Mouse (Mus musculus): ENCODE results near the gene Bag6. TPM values are rescaled to one million over a fixed set of nuclear protein-coding genes. Genes with fewer than 3 reads are reported as not detected.

Gene Bag6
- polyA plus RNA-seq, 1 experiment from 2014 or later: 77.6 TPM

DNA sequence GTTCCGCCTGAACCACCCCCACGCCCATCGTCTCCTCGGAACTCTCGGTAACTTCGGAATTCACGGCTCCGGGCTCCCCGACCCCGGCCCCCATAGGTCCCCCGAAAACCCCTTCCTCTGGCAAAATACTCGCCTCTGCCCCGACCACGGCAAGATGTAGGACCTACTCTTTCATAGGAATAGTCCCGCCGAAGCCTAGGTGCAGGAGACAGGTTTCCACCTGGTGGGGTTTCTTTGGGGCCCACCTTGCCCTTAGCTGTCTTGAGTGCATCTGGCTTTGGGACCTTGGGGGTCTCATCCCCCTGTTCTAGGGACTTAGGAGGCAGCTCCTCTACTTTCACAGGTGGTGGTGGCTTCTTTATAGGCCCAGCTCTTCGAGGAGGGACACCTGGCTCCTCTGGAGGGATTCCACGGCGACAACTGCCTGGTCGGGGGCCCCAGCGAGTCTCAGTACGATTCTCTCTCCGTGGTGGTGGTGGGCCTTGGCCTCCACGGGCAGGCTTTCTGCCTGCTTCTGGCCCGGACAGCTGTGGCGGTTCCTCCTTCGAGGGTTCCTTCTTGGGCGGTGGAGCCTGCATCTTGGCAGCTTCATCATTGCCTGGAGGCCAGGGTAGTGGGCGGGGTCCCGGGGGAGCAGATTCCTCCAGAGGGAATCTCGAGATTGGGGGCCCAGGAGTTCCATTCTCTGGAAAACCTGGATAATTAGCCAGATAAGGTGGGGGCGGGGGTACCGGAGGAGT, 21.7 kb downstream of the Bag6 start:
- H3K4me3 ChIP-seq: no peak overlapping the region; the same call in 1 of the 2 replicates
- WGBS: 92% methylated on average over 33 of the region's 33 CpGs
- no peak for DNase-seq (ENCODE audit: low spot score)

DNA sequence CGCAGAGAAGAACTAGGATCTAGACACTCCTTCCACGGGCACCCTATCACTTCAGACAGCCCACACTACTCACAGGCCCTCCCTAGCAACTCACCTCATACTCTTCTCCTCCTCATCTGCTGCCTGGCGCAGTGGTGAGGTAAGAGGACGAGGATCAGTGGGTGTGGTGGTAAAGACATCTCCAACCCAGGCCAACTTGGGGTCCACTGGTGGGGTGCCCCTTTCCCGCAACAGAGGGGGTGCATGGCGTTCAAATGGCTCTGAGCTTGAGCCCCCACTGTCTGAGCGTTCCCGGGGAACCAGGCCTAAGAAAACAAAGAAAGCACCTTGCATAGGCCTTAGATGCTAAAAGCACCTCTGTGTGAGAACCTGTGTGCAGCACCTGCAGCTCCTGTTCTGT, 22.3 kb downstream of the Bag6 start:
- Histone ChIP-seq H3K4me1 (replicated peaks) (peaks cover 8% of the 10 kb centered on the region), H3K36me3 (peaks cover 100% of the 10 kb centered on the region), H3K27ac (no peak overlapping the region), H3K4me3 (no peak overlapping the region), H3K9me3 (no peaks in the 10 kb centered on the region), H3K27me3 (ENCODE audit: insufficient read depth, poor library complexity, severe bottlenecking) (no peaks in the 10 kb centered on the region)
- 94% methylated on average over 8 of the region's 8 CpGs for WGBS
- DNase-seq (ENCODE audit: low spot score): no peak

More for the DNA sequence above, 21.7 kb downstream of the Bag6 start:
- peaks cover 100% of the 10 kb centered on the region for H3K36me3 ChIP-seq
- H3K27me3 ChIP-seq (ENCODE audit: insufficient read depth, poor library complexity, severe bottlenecking): no peaks in the 10 kb centered on the region
- no peak overlapping the region for H3K27ac ChIP-seq
- H3K4me1 ChIP-seq (replicated peaks): peaks cover 1% of the 10 kb centered on the region; the same call in 1 of the 2 replicates
- H3K9me3 ChIP-seq: no peaks in the 10 kb centered on the region

DNA sequence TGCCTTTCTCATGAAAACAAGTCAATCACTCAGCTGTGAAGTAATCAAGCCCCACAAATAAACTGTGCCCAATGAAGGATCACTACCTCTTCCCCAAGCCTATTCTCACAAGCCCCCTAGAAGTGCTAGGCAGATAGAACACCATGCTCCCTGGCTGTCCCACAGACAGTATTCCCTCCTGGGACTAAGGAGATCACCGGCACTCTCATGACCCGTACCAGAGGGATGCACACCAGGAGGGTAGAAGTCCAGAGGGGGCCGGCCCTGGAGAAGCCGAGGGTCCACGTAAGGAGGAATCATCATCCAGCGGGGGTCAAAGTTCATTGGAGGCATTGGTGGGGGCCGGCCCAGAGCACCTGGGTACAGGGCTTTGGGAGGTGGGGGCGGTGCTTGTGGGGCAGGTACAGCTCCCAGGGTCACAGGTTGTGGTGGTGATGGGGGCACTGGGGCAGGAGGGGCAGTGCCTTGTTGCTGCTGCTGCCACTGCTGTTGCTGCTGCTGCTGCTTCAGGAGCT, 22.7 kb downstream of the Bag6 start:
- peak overlapping the region; percentile 1; the same call in 1 of the 2 replicates for H3K4me3 ChIP-seq

DNA sequence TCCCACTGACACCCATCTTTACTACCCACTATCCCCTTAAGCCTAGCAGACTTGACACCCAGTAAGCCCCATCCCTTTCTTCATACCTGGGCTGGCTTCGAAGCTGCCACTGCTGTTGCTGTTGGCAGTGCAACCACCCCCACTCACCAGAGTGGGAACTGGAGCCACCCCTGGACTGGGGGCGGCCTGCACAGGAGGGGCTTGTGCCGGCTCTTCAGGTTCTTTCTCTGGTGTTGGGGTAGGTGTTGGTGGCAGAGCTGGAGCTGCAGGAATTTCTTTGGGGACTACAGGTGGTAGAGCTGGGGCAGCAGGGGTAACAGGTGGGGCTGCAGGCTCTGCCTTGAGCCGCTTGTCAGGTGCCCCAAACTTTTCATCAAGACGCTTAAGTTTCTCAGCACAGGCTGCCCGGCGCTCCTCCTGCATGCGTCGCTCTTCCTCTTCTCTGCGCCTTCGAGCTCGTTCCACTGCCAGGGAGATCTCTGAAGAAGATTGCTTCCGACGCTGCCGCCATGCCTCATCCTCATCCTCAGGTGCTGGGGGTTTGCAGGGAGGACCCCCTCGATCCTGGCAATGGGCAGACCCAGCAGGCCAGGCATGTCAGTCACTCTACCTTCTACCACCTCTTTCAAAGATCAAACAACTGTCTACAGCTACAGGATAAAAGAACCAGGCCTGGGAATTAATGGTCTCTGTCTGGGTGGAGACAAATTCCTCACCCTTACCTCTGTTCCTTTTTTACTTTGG, 24.0 kb downstream of the Bag6 start:
- Histone ChIP-seq H3K27me3 (ENCODE audit: insufficient read depth, poor library complexity, severe bottlenecking) (no peaks in the 10 kb centered on the region), H3K4me1 (replicated peaks) (peaks cover 21% of the 10 kb centered on the region), H3K4me3 (0 out of 2 replicates have a peak overlapping the region, but pooled peaks have one; percentile 1), H3K27ac (no peak overlapping the region), H3K36me3 (peaks cover 89% of the 10 kb centered on the region), H3K9me3 (no peaks in the 10 kb centered on the region)
- 94% methylated on average over 16 of the region's 16 CpGs for WGBS
- DNase-seq (ENCODE audit: low spot score): no peak

More for the DNA sequence above, 22.7 kb downstream of the Bag6 start:
- DNase-seq (ENCODE audit: low spot score): no peak
- H3K4me1 ChIP-seq (replicated peaks): peaks cover 12% of the 10 kb centered on the region
- 94% methylated on average over 8 of the region's 8 CpGs for WGBS
- H3K9me3 ChIP-seq: no peaks in the 10 kb centered on the region
- no peak overlapping the region for H3K27ac ChIP-seq
- H3K27me3 ChIP-seq (ENCODE audit: insufficient read depth, poor library complexity, severe bottlenecking): no peaks in the 10 kb centered on the region
- H3K36me3 ChIP-seq: peaks cover 100% of the 10 kb centered on the region

DNA sequence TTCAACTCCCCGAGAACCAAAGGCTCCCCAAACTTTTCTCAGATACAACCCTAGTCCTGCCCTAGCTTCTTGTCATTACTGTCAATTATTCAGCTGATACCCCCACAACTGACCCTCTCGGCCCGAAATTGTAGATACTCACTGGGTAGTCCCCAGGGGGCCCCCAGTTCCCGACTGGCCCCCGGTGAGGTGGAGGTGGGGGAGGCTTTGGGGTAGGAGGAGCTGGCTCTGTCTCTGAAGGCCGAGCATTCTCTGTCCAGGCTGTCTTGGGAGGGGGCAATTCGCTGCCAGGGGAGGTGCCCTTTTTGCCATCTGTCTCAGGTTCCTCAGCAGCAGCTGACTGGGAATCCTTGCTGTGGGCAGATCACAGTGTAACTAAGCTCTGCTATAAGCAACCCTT, 24.7 kb downstream of the Bag6 start:
- Histone ChIP-seq H3K9me3 (no peaks in the 10 kb centered on the region), H3K4me3 (no peak overlapping the region), H3K27me3 (ENCODE audit: insufficient read depth, poor library complexity, severe bottlenecking) (no peaks in the 10 kb centered on the region), H3K4me1 (replicated peaks) (peaks cover 21% of the 10 kb centered on the region), H3K27ac (no peak overlapping the region), H3K36me3 (peaks cover 83% of the 10 kb centered on the region)
- DNase-seq (ENCODE audit: low spot score): no peak
- whole genome bisulfite sequencing: 87% methylated on average over 7 of the region's 7 CpGs

DNA sequence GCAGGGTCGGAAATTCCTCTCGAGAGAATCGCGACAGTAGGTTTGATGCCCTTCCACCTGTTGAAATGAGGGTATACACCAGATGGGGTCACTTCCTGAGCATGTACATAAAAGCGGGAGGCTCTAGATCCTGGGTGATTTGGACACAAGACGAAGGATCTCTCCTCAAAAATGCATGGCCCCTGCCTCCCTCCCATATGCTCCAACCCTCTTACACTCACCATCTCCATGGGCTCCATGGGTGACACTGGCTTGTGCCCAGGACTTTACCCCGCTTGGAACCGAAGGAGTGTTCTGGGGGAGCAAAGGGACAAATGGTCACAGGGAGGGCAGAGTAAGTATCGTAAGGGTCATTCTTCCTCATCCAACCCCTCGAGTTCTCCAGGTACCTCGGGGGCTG, 26.4 kb downstream of the Bag6 start:
- Histone ChIP-seq H3K4me3 (peak overlapping the region; percentile 97), H3K27ac (no peak overlapping the region), H3K27me3 (ENCODE audit: insufficient read depth, poor library complexity, severe bottlenecking) (no peaks in the 10 kb centered on the region), H3K9me3 (no peaks in the 10 kb centered on the region), H3K4me1 (replicated peaks) (peaks cover 28% of the 10 kb centered on the region), H3K36me3 (peaks cover 65% of the 10 kb centered on the region)
- WGBS: 90% methylated on average over 11 of the region's 11 CpGs
- DNase-seq (ENCODE audit: low spot score): no peak

DNA sequence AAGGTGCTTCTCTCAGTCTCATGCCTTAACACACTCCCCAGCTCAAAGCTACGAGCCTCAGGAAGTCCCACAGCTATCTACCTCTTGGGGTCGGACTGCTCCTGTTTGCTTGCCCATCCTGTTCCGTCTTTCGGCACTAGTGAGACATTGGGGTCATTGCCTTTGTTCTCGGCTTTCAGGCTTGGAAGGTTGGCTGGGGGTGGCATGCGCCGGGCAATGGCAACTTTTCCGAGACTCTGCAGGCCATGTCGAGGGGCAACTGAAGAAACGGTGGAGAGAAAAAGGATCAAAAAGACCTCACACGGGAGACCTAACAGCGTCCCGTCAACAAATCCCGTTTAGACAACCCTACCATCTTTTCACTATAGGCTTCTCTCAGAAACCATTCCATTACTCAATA, 27.1 kb downstream of the Bag6 start:
- no peaks in the 10 kb centered on the region for H3K27me3 ChIP-seq (ENCODE audit: insufficient read depth, poor library complexity, severe bottlenecking)
- H3K27ac ChIP-seq: no peak overlapping the region
- 82% methylated on average over 14 of the region's 14 CpGs for WGBS
- H3K4me3 ChIP-seq: peak overlapping the region; percentile 97
- peaks cover 58% of the 10 kb centered on the region for H3K36me3 ChIP-seq
- peaks cover 30% of the 10 kb centered on the region for H3K4me1 ChIP-seq (replicated peaks)
- no peaks in the 10 kb centered on the region for H3K9me3 ChIP-seq
- no peak for DNase-seq (ENCODE audit: low spot score)

DNA sequence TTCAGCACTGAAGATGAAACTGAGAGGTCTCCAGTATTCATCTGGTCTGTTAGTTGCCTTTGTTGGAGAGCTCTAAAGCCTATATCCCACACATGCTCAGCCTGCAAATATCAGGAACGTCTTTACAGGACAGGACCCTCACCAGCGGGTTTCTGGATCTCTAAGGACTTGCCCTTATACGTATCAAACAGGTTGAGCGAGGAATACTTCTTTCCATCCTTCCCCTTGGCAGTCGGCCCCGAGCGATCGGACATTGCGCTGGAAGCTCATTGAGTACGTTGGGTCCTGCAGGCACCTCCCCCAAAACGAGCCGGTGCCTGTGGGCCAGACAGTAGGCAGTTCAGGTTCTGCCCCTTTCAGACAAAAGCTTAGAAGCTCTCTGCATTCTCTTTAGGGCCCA, 27.8 kb downstream of the Bag6 start:
- Histone ChIP-seq H3K9me3 (no peaks in the 10 kb centered on the region), H3K4me1 (replicated peaks) (peaks cover 30% of the 10 kb centered on the region), H3K27me3 (ENCODE audit: insufficient read depth, poor library complexity, severe bottlenecking) (no peaks in the 10 kb centered on the region), H3K4me3 (peak overlapping the region; percentile 97), H3K27ac (peak overlapping the region; percentile 100), H3K36me3 (peaks cover 52% of the 10 kb centered on the region)
- no peak for DNase-seq (ENCODE audit: low spot score)
- WGBS: 71% methylated on average over 12 of the region's 12 CpGs

DNA sequence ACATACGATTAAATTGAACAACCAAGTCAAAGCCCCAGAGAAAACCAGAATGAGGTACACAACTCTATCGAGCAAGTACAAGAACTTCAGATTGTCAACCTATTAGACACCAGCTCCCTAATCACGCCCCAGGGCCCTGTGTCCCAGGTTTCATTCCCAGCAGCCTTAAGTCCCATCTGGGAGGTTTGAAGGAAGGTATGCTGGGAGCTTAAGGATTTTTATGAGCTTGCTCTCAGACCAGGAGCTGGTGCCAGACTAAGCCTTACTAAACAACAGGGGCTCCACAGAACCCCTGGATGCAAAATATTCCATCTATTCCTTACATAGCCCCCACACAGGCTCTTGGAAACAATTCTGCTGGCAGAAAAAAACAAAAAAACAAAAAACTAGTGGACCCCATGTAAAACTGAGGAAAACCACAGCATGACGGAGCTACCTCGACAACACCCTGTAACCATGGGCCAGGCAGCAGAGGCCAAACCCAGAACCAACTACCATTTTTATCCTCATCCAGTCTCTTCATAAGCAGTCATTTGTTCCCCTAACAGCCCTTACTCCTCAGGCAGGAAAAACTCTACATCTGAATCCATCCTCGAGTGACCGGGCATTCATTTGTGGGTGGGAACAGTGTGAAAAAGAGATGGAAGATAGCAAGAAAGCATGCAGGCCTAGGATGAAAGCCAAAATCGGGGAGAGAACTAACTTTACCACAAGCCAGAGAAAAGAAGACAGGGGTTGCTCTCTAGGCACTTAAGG, 28.5 kb downstream of the Bag6 start:
- H3K27ac ChIP-seq: peak overlapping the region; percentile 100
- no peaks in the 10 kb centered on the region for H3K9me3 ChIP-seq
- no peaks in the 10 kb centered on the region for H3K27me3 ChIP-seq (ENCODE audit: insufficient read depth, poor library complexity, severe bottlenecking)
- peaks cover 45% of the 10 kb centered on the region for H3K36me3 ChIP-seq
- peaks cover 30% of the 10 kb centered on the region for H3K4me1 ChIP-seq (replicated peaks)
- 26% methylated on average over 8 of the region's 8 CpGs for WGBS
- H3K4me3 ChIP-seq: peak overlapping the region; percentile 97
- no peak for DNase-seq (ENCODE audit: low spot score)

DNA sequence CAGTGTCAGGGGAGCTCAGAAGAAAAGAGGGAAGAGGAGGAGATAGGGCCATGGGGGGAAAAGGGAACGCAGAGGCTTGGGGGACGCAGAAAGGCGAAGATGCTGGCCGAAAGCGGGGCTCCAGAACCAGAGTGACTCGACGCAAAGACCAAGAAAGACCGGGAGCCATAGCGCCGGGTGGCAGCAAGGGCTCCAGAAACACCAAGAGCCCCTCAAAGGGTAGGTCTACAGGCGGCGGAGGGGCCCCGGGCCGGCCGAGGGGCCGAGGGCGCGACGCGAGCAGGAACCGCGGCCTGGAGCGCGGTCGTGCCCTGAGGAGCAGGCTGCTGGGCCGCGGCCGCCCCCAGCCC, 29.2 kb downstream of the Bag6 start:
- WGBS: under 1% methylated on average over 28 of the region's 28 CpGs
- Histone ChIP-seq H3K9me3 (no peaks in the 10 kb centered on the region), H3K27me3 (ENCODE audit: insufficient read depth, poor library complexity, severe bottlenecking) (no peaks in the 10 kb centered on the region), H3K4me1 (replicated peaks) (peaks cover 30% of the 10 kb centered on the region), H3K4me3 (peak overlapping the region; percentile 97), H3K27ac (peak overlapping the region; percentile 100), H3K36me3 (peaks cover 38% of the 10 kb centered on the region)
- no peak for DNase-seq (ENCODE audit: low spot score)

DNA sequence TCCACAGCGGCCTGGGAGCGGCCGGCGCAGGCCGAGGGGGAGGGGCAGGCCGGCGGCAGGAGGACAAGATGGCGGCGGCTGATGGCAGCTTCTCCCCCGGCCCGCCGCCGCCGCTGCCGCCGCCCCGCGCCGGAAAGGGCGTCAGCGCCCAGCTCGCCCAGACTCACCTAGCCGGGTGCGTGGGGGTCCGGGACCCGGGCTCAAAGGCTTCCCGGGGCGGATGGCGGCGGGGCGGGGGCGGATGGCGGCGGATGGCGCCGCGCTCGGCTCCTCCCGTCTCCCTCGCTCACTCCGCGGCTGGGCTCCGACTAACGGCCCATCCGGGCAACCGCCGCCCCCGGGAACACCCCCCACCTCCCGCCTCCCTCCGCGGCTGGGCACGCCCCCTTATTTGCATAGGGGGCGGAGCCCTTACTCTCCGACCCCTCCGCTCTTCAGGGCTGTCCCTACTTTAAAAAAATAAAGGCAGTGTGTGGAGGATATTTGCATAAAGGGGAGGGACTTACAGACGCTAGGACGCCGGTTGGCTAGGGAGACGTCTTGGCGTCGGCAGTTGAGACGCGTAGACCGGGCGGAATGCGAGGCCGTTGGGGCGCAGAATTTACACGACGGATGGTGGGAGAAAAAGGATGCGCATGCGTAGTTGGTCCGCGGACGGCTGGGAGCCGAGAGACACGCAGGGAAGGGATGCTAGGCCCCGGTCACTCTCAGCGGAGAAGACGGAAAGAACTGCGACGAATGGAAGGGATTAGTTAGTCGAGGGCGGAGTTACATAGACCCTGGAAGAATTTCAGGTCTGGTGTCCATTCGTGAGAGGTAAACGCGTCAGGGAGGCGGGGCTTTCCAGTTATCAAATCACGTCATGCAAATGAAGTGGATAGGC, 29.8 kb downstream of the Bag6 start, which contains the start of gene Prrc2a:
TSS of gene Prrc2a (minus strand) at position 330 of the 883 bp plus-strand sequence.
- no peaks in the 10 kb centered on the region for H3K9me3 ChIP-seq
- H3K4me3 ChIP-seq: peak within 1 kb of the TSS; percentile 97
- H3K4me1 ChIP-seq (replicated peaks): peaks cover 30% of the 10 kb centered on the region
- H3K27me3 ChIP-seq (ENCODE audit: insufficient read depth, poor library complexity, severe bottlenecking): no peaks in the 10 kb centered on the region
- peak within 1 kb of the TSS; percentile 100 for H3K27ac ChIP-seq
- H3K36me3 ChIP-seq: peaks cover 32% of the 10 kb centered on the region
- WGBS: under 1% methylated on average over 74 of the region's 89 CpGs
- DNase-seq (ENCODE audit: low spot score): peak; percentile 99
